Mouse (Mus musculus) c-Kit-positive CD71-negative TER-119-negative erythroid progenitor cells, embryonic 14.5 days (primary cell): ENCODE measurements at regions not wholly inside any gene's neighbourhood (a gene's known extent, or its start where the extent isn't known, plus 50 kb on each side); places are given as distances from the start of the nearest gene placed in this dataset.
A peak's percentile ranks its signal among the peaks of the same experiment; 100 is the strongest.

Experiments used
- DNase-seq: peaks from one replicate; pipeline ENCODE4 v3.0.0-alpha.2; 2013; ENCODE audit warnings: low read depth

DNA sequence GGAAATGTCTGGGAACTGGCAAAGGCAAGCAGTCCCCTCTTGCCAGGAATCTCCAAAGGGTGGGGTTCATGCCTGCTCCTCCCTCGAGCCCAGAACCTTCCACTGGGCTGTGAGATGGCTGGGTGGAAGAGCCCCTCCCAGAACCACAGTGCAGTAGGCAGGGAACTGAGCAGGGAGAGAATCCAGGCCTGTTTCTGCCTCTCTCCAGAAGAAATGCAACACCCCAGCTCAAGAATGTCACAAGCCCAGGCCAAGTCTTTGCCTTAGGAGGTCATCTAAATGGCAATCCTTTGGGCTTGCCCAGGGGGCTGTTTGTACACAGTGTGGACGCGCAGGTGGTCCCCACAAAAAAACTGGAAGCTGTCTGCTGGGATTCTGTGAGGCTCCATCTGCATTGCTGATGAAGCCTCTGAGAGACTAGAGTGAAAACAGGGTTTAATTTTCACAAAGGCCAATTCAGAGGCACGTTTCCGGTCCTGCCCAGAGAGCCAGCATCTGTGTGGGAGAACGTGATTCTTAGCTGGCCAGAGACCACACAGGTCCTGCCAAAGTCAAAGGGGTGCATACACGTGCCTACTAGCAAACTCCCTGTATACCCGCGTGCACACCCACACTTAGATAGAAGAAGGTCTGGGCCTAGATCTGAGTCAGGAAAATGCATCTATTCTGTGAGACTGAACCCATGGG is 129.0 kb downstream of the Hmg20a start:
- no peak for DNase-seq

DNA sequence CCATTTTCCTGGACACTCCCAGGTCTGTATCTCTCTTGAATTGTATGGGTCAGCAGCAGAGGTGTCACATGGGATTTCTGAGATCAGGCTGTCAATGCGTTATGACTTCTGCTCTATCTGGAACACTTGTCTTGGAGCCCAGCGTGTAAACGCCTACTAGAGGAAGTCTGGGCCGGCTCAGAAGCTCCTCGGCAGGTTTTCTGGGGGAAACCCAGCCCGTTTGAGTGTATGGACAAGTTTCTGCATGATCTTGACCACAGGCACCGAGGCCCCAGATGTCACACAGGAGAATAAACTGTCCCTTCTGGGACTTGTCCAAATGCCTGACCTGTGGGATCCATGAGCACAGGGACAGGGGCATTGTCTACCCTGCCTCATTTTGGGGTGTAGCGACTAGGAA is 131.4 kb downstream of the Hmg20a start:
- no peak for DNase-seq

DNA sequence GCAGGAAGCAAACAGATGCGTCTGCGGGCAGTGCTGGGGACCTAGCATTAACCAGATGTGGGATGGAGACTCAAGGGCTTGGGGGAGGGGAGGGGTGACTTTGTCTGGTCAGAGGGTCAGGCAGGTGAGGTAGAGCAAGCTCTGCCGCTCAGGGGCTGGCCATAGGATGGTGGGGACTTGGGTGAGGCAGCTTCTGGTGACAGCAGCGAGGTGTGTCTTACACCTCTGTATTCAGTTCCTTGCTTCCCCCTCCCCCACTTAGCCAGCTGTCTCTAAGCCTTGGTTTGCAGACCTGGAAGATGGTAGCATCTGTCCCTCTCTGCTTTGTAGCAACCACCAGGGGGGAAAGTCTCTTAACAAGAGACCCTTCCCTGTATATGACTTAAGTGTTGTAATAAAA is 131.8 kb downstream of the Hmg20a start:
- no peak for DNase-seq

DNA sequence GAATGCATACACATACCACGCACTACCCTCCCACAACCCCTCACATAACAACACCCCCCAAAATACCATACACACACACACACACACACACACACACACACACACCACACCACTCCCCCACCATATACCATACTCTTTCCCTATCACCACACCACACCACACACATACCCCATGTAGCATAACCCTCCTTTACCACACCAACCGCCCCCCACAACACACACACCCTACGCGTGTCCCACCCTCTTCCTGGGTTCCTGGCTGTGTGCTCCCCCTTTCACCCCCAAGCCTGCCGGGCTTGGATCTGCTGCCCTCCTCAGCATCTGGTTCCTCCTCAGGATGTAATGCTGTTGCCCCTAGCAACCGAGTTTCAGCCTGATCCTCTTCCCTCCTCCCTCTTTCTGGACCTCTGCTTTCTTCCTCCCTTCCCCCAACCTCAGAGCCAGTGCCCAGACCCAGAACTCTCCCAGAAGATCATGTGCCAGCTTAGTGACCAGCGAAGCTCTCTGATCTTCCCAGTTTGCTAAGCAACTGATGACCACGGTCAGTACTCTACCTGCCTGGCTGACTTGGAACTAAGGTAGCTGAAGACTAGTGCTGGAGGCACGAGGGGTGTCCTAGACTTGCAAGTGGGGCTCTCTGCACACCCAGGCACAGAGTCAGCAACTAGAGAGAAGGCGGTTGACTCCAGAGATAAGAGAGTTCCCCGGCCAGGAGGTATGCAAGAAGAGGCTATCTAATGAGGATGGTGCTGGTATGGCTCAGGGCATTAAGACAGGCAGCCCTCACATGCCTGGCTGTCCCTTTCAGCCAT is 133.2 kb downstream of the Hmg20a start:
- DNase-seq: no peak

DNA sequence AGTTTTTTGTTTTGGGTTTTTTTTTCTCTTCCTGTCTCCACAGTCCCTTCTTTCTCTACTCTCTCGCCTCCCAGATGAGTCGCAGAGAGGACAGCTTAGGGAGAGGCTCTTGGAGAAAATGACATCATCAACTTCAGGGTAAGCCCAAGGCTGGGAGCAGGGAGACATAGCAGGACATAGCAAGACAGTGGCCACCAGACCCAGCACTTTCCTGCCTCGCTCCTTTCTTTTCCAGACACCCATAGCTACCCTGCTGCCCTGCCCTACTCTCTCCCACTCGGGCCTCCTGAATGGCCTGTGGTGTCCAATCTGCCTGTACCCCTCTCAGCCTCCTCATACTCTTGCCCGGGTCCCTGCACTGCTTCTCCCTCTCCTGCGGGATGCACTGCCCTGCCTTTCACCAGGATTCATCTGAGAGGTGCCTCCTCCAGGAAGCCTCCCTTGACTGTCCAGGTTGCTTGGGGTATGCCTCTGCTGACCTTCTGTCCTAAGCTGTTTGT is 133.8 kb downstream of the Hmg20a start:
- DNase-seq: no peak

DNA sequence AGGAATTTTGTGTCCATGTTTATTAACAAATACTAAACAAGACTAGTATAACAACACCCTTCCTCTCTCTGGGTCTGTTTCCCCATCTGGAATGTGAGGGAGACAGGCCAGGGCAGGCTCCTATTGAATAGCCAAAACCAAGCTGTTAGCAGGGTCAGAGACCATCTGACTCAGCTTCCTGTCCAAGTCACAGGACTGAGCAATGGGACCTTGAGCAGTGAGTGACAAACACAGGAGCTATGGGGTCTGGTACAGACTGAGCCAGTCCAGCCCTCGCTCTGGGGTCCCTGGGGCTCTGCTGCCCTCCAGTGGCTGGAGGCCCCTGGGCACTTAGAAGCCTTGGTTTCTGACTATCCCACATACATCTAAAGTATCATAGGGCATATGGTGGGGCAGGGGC is 134.4 kb downstream of the Hmg20a start:
- DNase-seq: peak; percentile 60

DNA sequence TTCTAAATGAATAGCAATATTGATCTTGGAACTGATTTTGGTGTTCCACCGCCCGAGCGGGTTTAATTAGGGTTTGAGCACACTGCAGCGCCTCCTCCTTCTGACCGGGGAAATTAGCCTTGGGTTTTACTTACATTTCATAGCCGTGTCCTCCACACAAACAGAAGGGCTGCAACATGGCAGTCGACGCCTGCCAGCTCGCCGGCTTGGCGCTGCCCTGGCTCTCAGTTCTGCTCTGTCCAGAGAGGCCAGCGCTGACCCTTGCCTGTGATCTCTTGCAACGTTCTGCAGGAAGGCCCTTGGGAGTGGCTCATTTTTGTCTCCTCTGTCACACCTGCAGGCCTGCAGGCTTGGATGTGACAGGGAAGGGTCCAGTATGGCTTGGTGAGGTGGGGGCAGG is 135.2 kb downstream of the Hmg20a start:
- no peak for DNase-seq

DNA sequence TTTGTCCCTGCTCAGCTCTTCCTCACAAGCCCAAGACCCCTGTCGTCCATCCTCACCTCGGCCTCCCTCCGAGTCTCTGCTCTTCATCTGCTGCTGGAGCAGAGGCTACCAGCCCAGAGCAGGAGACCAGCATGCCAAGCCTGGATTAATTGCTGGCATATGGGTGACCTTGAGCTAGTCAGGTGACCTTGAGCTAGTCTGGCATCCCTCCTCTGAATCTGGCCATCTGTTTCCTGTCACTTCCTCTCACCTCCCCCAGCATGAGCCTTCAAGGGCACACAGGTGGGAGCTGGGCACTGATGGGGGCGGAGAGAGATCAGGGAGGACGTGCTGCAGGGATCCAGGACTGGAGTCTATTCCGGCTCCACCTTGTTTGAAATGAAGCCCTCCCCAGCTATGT is 135.7 kb downstream of the Hmg20a start:
- DNase-seq: no peak

DNA sequence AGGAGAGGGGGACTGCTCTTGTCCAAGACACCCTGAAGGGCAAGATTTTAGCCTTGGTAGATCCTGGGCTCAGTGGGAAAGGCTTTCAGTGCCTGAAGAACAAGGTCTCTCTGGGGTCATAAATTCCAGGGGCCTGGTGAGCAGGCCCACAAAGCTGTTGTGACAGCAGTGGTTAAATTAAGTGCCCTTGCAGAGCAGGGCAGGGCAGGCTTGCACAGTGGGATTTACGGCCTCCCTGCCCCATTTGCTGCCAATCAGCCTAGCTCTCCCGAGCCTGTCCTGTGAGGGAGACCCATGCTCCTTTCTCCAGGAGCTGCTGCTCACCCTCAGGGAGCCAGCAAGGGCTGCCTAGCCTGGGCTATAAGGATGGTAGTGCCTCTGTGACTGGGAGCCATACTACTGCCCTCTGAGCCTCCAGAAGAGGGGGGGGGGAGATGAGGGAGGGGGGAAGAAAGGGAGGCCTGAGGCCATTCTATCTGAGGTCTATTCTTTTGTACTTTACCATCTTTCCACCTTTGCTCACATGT is 141.3 kb downstream of the Hmg20a start:
- DNase-seq: no peak

DNA sequence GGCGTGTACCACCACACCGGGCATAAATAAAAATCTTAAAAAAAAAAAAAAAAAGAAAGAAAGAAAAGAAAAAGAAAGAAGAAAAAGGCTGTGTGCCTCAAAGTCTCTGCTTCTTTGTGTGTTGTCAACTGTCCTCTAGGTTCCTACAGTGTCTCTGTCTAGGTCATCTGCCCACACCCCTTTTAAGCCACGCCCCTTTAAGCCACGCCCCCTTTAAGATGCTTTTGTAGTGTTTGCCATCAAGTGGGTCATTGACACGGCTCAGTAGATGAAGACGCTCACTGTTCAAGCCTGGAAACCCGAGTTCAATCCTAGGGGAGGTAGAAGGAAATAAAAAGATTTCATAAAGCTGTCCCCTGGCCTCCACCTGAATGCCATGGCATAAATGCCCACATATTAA is 144.0 kb downstream of the Hmg20a start:
- no peak for DNase-seq

DNA sequence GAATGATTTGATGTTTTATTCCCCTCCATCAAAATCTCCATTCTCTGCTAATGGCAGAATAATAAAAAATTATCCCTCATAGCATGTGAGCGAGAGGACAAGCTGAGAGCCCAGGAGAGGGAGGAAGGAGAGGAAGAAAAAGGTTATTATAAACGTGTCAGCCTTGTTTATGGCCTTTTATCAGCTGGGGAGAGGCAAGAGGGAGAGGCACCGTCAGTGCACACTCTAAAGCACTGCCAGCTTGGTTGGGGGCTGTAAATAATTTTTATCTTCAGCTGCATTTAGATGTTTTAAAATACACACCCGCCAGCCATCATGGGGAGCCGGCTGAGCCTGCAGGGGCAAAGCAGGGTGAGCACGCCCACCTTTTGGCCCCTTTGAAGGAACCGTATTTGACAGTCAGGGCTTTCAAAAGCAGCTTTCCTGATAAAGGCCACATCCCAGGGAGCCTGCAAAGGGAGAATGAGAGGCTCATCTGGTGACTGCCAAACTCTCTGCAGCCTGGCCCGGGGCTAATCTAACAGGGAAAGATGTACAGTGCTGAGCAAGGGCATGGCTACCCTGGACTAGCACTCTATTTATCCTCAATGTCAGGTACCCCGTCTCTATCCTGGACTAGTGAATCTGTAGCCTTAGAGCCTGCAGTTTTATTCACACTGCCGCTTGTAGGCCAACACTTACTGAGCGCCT is 145.8 kb downstream of the Hmg20a start:
- DNase-seq: no peak
